Mouse (Mus musculus) heart, embryonic 14.5 days (tissue): ENCODE results near the gene Ktn1. TPM values are rescaled to one million over a fixed set of nuclear protein-coding genes. Genes with fewer than 3 reads are reported as not detected.
A peak's percentile ranks its signal among the peaks of the same experiment; 100 is the strongest.

Source experiments
- ATAC-seq: fragments of 200-750 bp; cut with Nextera tagmentation; 2 replicates; pipeline ENCODE4 v1.8.0; 2017; ENCODE audit warnings: low read depth, moderate TSS enrichment; ENCODE audit not compliant: insufficient number of reproducible peaks, insufficient read depth, low FRiP score
- H3K27ac ChIP-seq, 2 experiments: fragments of 200-500 bp in 1 of 2; fragments of 300-500 bp in 1 of 2; sonication (generic) in 1 of 2; replicated peaks in 1 of 2; 2 replicates each; pipeline ENCODE4 v1.5.1; 2012 to 2014; ENCODE audit warnings: low read depth in 2 of 2, low read length in 2 of 2, control low read depth in 1 of 2, mild to moderate bottlenecking in 1 of 2, mixed read lengths in 1 of 2; ENCODE audit not compliant: control insufficient read depth in 1 of 2, insufficient read depth in 1 of 2
- H3K27me3 ChIP-seq: fragments of 300-500 bp; sonication (generic); 2 replicates; pipeline ENCODE4 v1.6.1; 2014; ENCODE audit warnings: mild to moderate bottlenecking, low read length, control low read depth; ENCODE audit not compliant: control insufficient read depth, insufficient read depth
- H3K36me3 ChIP-seq: fragments of 300-500 bp; sonication (generic); 2 replicates; pipeline ENCODE4 v1.6.1; 2014; ENCODE audit warnings: mild to moderate bottlenecking, control low read depth, low read length, mixed read lengths; ENCODE audit not compliant: control insufficient read depth, insufficient read depth
- H3K4me1 ChIP-seq, 2 experiments: fragments of 200-500 bp in 1 of 2; fragments of 300-500 bp in 1 of 2; sonication (generic) in 1 of 2; 2 replicates each; pipeline ENCODE4 v1.6.1; 2012 to 2014; ENCODE audit warnings: low read length in 2 of 2, control low read depth in 1 of 2, mixed read lengths in 1 of 2; ENCODE audit not compliant: control insufficient read depth in 2 of 2, insufficient read depth in 2 of 2
- H3K4me2 ChIP-seq: fragments of 300-500 bp; sonication (generic); 2 replicates; pipeline ENCODE4 v1.6.1; 2014; ENCODE audit warnings: mild to moderate bottlenecking, low read length
- H3K4me3 ChIP-seq, 2 experiments: fragments of 200-500 bp in 1 of 2; fragments of 300-500 bp in 1 of 2; sonication (generic) in 1 of 2; 2 replicates each; pipeline ENCODE4 v1.5.1; 2012 to 2014; ENCODE audit warnings: low read length in 2 of 2, mild to moderate bottlenecking in 2 of 2, control low read depth in 1 of 2, low read depth in 1 of 2, moderate library complexity in 1 of 2; ENCODE audit not compliant: control insufficient read depth in 1 of 2, insufficient read depth in 1 of 2
- H3K9ac ChIP-seq: fragments of 300-500 bp; sonication (generic); 2 replicates; pipeline ENCODE4 v1.6.1; 2014; ENCODE audit warnings: mild to moderate bottlenecking, low read length
- H3K9me3 ChIP-seq: fragments of 300-500 bp; sonication (generic); 2 replicates; pipeline ENCODE4 v1.6.1; 2016; ENCODE audit warnings: low read length, control low read depth; ENCODE audit not compliant: control insufficient read depth
- WGBS: fragments of 180-500 bp; shearing (Covaris S2); extraction: QIAGEN DNeasy Blood & Tissue Kit; methylation state at CpG from one replicate; pipeline ENCODE4 v1.1.7; 2014; 5-methylcytosine and 5-hydroxymethylcytosine counted together
- polyA plus RNA-seq: library from polyadenylated mRNA; unstranded; fragments of >200 nt; fragmentation: Nextera tagmentation; extraction: Ambion mirVana; gene quantifications from 2 replicates; pipeline ENCODE4 v1.2.1, GENCODE M21; 2014

The Ktn1 gene
- polyA plus RNA-seq, 1 experiment from 2014 or later = 92.8 TPM

DNA sequence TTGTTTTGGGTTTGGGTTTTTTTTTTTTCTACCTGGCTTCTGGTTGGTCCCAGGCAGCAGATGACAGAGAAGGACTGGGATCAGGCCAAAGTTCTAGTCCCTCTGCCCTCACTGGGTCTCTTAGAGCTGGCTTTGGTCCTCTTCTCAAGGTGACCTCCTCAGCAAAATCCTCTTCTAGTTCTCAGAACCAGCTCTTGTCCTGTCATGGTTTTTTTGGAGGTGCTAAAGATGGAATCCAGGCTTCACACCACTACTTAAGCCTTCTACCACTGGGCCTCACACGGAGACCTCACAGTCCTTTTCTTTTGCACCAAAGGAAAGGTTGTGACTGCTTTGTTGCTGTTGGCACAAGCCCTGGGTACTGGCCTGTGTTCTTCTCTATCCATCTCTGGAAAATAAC, 15.8 kb upstream of the Ktn1 start:
- peak; percentile 54 for ATAC-seq
- Histone ChIP-seq H3K4me1 (peaks cover 29 to 31% of the 10 kb centered on the region in 2 experiments), H3K4me3 (no peak overlapping the region), H3K27ac (peak overlapping the region; percentile 57 to 79), H3K36me3 (no peaks in the 10 kb centered on the region), H3K9me3 (no peaks in the 10 kb centered on the region), H3K9ac (no peak overlapping the region), H3K4me2 (no peak overlapping the region), H3K27me3 (no peaks in the 10 kb centered on the region)
- WGBS = 15% methylated on average over 1 of the region's 1 CpGs

DNA sequence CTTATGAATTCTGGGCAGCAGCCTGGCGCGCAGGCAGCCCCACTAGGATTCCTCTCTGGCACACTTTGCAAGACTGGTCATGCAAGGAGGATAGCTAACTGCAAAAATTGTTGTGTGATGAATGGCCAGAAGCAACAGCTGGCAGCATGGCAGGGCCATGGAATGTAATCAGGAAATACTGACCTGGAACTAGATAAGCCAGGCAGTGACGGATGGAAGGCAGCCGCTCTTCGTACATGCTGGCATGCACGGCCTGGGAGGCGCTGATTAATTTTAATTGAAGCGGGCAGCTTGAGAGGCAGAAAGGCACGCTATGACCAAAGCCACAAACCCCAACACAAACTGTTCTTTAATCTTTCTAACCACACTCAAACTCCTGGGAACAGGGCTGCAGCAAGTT, 13.8 kb upstream of the Ktn1 start:
- Histone ChIP-seq H3K4me1 (peaks cover 31 to 38% of the 10 kb centered on the region in 2 experiments), H3K9ac (peak overlapping the region; percentile 54; the same call in 1 of the 2 replicates), H3K27ac (peak overlapping the region; percentile 91 to 92), H3K27me3 (no peaks in the 10 kb centered on the region), H3K36me3 (no peaks in the 10 kb centered on the region), H3K4me3 (no peak overlapping the region), H3K4me2 (peak overlapping the region; percentile 41), H3K9me3 (no peaks in the 10 kb centered on the region)
- WGBS = 8% methylated on average over 9 of the region's 9 CpGs
- peak; percentile 74 for ATAC-seq

DNA sequence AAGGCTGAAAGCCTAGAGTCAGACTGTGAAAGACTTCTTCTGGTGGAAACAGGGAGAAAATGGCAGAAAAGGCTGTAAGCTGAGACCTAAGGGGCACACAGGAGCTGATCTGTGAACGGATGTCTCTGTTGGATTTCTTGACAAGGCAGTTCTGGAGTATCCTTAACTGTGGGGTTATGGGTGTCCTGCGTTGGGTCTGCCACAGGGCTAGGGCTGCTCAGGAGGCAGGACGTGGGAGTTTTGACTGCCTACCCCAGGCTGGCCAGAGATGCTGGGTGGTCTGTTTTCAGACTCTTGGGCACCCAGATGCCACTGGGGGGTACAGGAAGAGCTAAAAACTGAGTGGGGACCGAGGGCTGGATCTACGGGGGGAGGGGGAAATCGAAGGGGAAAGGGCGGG, 13.4 kb upstream of the Ktn1 start:
- H3K27me3 ChIP-seq = no peaks in the 10 kb centered on the region
- peak overlapping the region; percentile 41 for H3K4me2 ChIP-seq
- no peaks in the 10 kb centered on the region for H3K36me3 ChIP-seq
- 54% methylated on average over 7 of the region's 7 CpGs for WGBS
- H3K4me3 ChIP-seq = no peak overlapping the region
- H3K9ac ChIP-seq = peak overlapping the region; percentile 54; the same call in 1 of the 2 replicates
- H3K27ac ChIP-seq = peak overlapping the region; percentile 91 to 92
- no peaks in the 10 kb centered on the region for H3K9me3 ChIP-seq
- H3K4me1 ChIP-seq = peaks cover 29 to 38% of the 10 kb centered on the region in 2 experiments
- no peak for ATAC-seq

GRCm38 (mm10) chr14:47638316-47638895, 9.8 kb upstream of the Ktn1 start:
- ATAC-seq = no peak

GRCm38 (mm10) chr14:47645620-47646019, 2.6 kb upstream of the Ktn1 start:
- Histone ChIP-seq H3K36me3 (no peaks in the 10 kb centered on the region), H3K27ac (no peak overlapping the region), H3K9ac (no peak overlapping the region), H3K9me3 (no peaks in the 10 kb centered on the region), H3K4me3 (no peak overlapping the region), H3K27me3 (no peaks in the 10 kb centered on the region), H3K4me1 (peaks cover 2 to 16% of the 10 kb centered on the region in 2 experiments; a peak in 3 of 4 replicates), H3K4me2 (no peak overlapping the region)
- 67% methylated on average over 7 of the region's 7 CpGs for WGBS
- no peak for ATAC-seq

More at GRCm38 (mm10) chr14:47638316-47638895, 9.8 kb upstream of the Ktn1 start:
- no peaks in the 10 kb centered on the region for H3K27me3 ChIP-seq
- no peak overlapping the region for H3K4me2 ChIP-seq
- H3K36me3 ChIP-seq = no peaks in the 10 kb centered on the region
- no peaks in the 10 kb centered on the region for H3K9me3 ChIP-seq
- H3K27ac ChIP-seq = no peak overlapping the region
- peaks cover 17 to 30% of the 10 kb centered on the region in 2 experiments for H3K4me1 ChIP-seq
- 59% methylated on average over 4 of the region's 4 CpGs for WGBS
- H3K9ac ChIP-seq = no peak overlapping the region
- H3K4me3 ChIP-seq = no peak overlapping the region

- Histone ChIP-seq H3K4me3 (no peak overlapping the region), H3K27ac (no peak overlapping the region), H3K4me1 (peaks cover 2 to 22% of the 10 kb centered on the region in 2 experiments; a peak in 3 of 4 replicates), H3K9me3 (no peaks in the 10 kb centered on the region), H3K9ac (no peak overlapping the region), H3K27me3 (no peaks in the 10 kb centered on the region), H3K4me2 (no peak overlapping the region), H3K36me3 (no peaks in the 10 kb centered on the region)
- ATAC-seq = no peak
- WGBS = 36% methylated on average over 5 of the region's 5 CpGs
Observed at GRCm38 (mm10) chr14:47646246-47646645, 2.0 kb upstream of the Ktn1 start.

DNA sequence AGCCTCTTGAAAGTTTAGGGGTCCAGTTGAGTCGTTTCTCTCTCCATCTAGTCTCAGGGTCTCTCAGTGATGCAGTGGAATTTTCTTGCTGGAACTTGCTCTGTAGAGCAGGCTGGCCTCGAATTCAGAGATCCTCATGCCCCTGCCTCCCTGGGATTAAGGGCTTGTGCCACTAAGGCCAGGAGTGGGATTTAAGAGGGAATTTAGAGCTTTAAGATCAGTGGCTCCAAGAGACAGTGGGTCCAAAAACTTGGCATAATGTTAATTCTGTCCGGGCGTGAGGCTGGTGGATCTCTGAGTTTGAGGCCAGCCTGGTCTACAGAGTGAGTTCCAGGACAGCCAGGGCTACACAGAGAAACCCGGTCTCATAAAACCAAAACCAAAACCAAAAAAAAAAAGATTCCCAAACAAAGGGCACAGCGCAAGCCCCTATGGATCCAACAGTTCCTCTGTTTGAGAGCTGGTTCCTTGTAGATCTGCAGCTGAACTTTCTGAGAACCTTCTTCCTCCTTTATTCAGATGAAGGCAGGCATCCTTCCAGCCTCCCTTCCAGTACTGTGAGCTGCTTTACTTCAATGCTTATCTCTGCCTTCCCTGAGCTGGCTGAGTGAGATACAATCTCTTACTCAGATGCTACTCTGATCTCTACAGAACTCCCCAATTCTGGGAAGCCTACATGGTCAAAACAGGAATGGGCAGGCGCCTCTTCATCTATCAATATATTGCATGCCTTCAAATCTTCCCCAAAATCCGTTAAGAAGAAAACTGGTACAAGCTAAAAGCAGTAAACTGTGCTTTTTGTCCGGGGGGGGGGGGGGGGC, 1.3 kb upstream of the Ktn1 start:
- ATAC-seq = no peak
- Histone ChIP-seq H3K4me3 (no peak overlapping the region), H3K4me2 (no peak overlapping the region), H3K9me3 (no peaks in the 10 kb centered on the region), H3K27ac (no peak overlapping the region), H3K27me3 (no peaks in the 10 kb centered on the region), H3K36me3 (no peaks in the 10 kb centered on the region), H3K9ac (no peak overlapping the region), H3K4me1 (peaks cover 2 to 27% of the 10 kb centered on the region in 2 experiments; a peak in 3 of 4 replicates)
- WGBS = 78% methylated on average over 9 of the region's 9 CpGs
